Mouse (Mus musculus) ovary, adult 18-20 months (tissue): Measurements from ENCODE around the gene Olfr1463.

Source experiments
- DNase-seq: peaks from one replicate; pipeline ENCODE4 v3.0.0; 2022; ENCODE audit warnings: low spot score, mixed read lengths

The Olfr1463 gene

DNA sequence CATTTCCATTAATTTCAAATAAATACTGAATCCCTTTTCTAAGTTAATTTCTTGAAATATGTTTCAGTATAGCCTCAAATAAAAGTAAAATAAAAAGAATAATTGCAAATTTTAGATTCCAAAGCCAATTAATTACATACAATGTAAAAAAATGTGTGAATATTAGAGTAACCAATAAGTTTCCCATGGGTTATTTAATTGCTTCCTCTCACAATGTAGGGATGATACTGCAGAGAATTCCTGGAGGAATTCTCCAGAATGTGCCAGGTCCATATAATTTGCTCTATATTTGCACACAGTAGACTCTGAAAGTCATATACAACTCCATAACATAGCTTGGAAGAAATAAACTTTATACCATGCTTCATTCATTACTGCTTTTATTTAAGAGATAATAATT is at the start of gene Olfr1463:
Gene Olfr1463 (plus strand): TSS at position 301 of the 400 bp plus-strand sequence.
- DNase-seq = no peak

DNA sequence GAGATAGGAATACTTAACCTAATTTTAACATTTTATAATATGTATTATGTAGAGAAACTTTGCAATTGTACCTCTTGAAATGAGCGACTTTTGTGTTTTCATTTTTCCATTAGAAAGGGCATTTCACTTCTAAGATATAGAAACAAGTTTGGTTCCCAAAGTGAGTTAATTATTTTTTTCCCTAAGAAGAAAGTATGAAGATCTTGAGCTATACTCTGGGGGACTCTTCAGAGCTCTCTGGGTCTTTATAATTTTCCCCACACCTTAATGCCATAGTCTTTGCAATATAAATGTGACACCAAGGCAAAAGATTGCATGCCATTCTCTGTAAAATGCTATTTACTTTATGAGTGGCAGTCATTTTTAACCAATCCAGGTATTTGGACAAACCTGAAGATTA is 45.7 kb upstream of the Olfr1463 start, which contains the start of gene Olfr1462:
Gene Olfr1462 (plus strand): TSS at position 301 of the 400 bp plus-strand sequence.
- DNase-seq = no peak

DNA sequence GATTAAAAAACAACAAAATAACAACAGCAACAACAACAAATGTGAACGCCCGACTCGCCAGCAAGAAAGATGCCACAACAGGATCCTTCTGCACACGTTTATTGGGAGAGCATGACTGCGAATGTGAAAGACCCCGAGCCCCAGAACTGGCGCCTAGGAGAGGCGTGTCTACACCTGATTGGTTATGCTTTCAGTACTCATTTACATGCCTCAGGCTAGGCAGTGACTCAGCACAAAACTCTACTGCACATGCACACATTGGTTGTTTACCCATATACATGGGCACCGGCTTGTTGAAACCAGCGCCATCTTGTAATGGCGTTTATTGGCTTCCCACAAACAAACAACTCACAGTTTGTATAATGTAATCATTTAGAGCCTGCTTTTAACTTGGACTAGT is 9.5 kb upstream of the Olfr1463 start:
- DNase-seq = no peak
